13 mouse cellular contexts compared by ENCODE assay signal in the genomic region with DNA sequence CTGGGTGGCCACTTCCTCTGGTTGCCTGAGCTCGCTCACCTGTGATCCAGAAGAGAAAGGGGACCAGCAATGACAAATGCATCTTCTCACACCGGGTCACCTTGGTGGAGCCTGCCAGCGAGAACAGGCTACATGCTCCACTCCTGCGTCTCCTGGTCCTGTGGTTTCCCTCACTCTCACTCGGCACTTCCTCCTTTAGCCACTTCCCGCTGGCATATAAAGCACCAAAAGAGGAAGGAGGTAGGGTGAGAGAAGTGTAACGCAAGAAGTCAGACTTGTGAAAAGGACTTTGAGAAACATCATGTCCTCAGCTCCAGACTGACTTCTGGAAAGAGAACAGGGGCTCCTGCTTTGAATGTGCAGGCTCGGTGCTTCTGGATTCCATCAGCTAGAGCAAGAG. TPM values are rescaled to one million over a fixed set of nuclear protein-coding genes. Genes with fewer than 3 reads are reported as not detected.
A peak's percentile ranks its signal among the peaks of the same experiment; 100 is the strongest.
DNase-seq lines count a peak whose midpoint lies in the region; ATAC-seq and TF ChIP-seq lines count a peak whose summit lies in the region.
"Had no signal": no experiment of that assay in that cellular context is flagged by ENCODE, and none has a peak within 500 bp of the region (broad histone marks: within the 10 kb centered on the region; RNA-seq: fewer than 3 reads in every experiment).

A gene (minus strand): TSS at position 193 of the 400 bp plus-strand sequence.

- peaks cover 9% of the 10 kb centered on the region for H3K4me1 ChIP-seq in thymus, adult 2 months (replicated peaks; ENCODE audit: control insufficient read depth, insufficient read depth, low read length)
- H3K4me1 ChIP-seq in forebrain, embryonic 13.5 days, result no peaks in the 10 kb centered on the region
- no peaks in the 10 kb centered on the region for H3K4me1 ChIP-seq in hindbrain, embryonic 14.5 days (replicated peaks; ENCODE audit: control insufficient read depth, insufficient read depth, low read length)
- H3K4me1 ChIP-seq: heart, embryonic 13.5 days; neural tube, embryonic 13.5 days had no signal

- no peaks in the 10 kb centered on the region for H3K36me3 ChIP-seq in thymus, adult 2 months (ENCODE audit: control insufficient read depth, insufficient read depth, low read length)
- no peaks in the 10 kb centered on the region for H3K36me3 ChIP-seq in forebrain, embryonic 13.5 days (ENCODE audit: poor library complexity, severe bottlenecking)
- H3K36me3 ChIP-seq in hindbrain, embryonic 14.5 days (replicated peaks; ENCODE audit: control insufficient read depth, insufficient read depth), result no peaks in the 10 kb centered on the region
- H3K36me3 ChIP-seq: heart, embryonic 13.5 days; neural tube, embryonic 13.5 days had no signal

- H3K27me3 ChIP-seq in thymus, adult 2 months (ENCODE audit: control insufficient read depth, insufficient read depth, low read length), result no peaks in the 10 kb centered on the region
- H3K27me3 ChIP-seq in forebrain, embryonic 13.5 days, result no peaks in the 10 kb centered on the region
- H3K27me3 ChIP-seq in hindbrain, embryonic 14.5 days (ENCODE audit: control insufficient read depth, insufficient read depth, low read length), result no peaks in the 10 kb centered on the region
- H3K27me3 ChIP-seq: heart, embryonic 13.5 days; neural tube, embryonic 13.5 days had no signal

- peak; percentile 5 for DNase-seq in thymus, adult 2 months
- no peak for DNase-seq in thymus, postnatal 25 days
- peak; percentile 19 for DNase-seq in lung, postnatal 14 days
- peak; percentile 38 to 76 for DNase-seq in spleen, postnatal 4 days (ENCODE audit: low spot score in 2 of 2)
- DNase-seq in hindbrain, embryonic 14.5 days (ENCODE audit: low spot score), result no peak
- DNase-seq in Muller cell, postnatal 12 days (ENCODE audit: inconsistent ontology term), result no peak
- DNase-seq: kidney, adult 8-10 months; right cerebral cortex, postnatal 14 days had no signal

- H3K9me3 ChIP-seq in forebrain, embryonic 13.5 days (replicated peaks), result no peaks in the 10 kb centered on the region
- no peaks in the 10 kb centered on the region for H3K9me3 ChIP-seq in hindbrain, embryonic 14.5 days (ENCODE audit: control insufficient read depth, low read length)
- H3K9me3 ChIP-seq: heart, embryonic 13.5 days; neural tube, embryonic 13.5 days had no signal

- no peak within 1 kb of the TSS for H3K9ac ChIP-seq in forebrain, embryonic 13.5 days
- no peak within 1 kb of the TSS for H3K9ac ChIP-seq in hindbrain, embryonic 14.5 days
- H3K9ac ChIP-seq: heart, embryonic 13.5 days; neural tube, embryonic 13.5 days had no signal

- no peak for TF ChIP-seq POLR2A in thymus, adult 2 months (IDR thresholded peaks at IDR 0.05; ENCODE audit: control insufficient read depth, extremely low read depth, insufficient read depth, low read length, poor library complexity)

- no peak for ATAC-seq in erythroblast, adult 5-6 weeks (replicated peaks; ENCODE audit: low FRiP score, poor library complexity, severe bottlenecking)
- ATAC-seq in forebrain, embryonic 13.5 days, result no peak
- no peak for ATAC-seq in hindbrain, embryonic 14.5 days (ENCODE audit: low FRiP score)
- ATAC-seq: forebrain, embryonic 16.5 days had no signal

- no peak within 1 kb of the TSS for H3K4me2 ChIP-seq in forebrain, embryonic 13.5 days
- H3K4me2 ChIP-seq in hindbrain, embryonic 14.5 days (replicated peaks), result no peak within 1 kb of the TSS
- H3K4me2 ChIP-seq: heart, embryonic 13.5 days; neural tube, embryonic 13.5 days had no signal

- H3K4me3 ChIP-seq in thymus, adult 2 months (ENCODE audit: control insufficient read depth, insufficient read depth, low read length), result peak within 1 kb of the TSS; percentile 16; the same call in 1 of the 2 replicates
- no peak within 1 kb of the TSS for H3K4me3 ChIP-seq in forebrain, embryonic 13.5 days
- H3K4me3 ChIP-seq in hindbrain, embryonic 14.5 days (replicated peaks; ENCODE audit: low read length), result no peak within 1 kb of the TSS
- H3K4me3 ChIP-seq: heart, embryonic 13.5 days; neural tube, embryonic 13.5 days had no signal

- WGBS in thymus, adult 2 months, result 7% methylated on average over 8 of the region's 8 CpGs
- 83% methylated on average over 8 of the region's 8 CpGs for WGBS in forebrain, embryonic 13.5 days
- WGBS in hindbrain, embryonic 14.5 days, result 86% methylated on average over 8 of the region's 8 CpGs

- no peak within 1 kb of the TSS for H3K27ac ChIP-seq in thymus, adult 2 months (ENCODE audit: control insufficient read depth, insufficient read depth, low read length)
- no peak within 1 kb of the TSS for H3K27ac ChIP-seq in forebrain, embryonic 13.5 days
- no peak within 1 kb of the TSS for H3K27ac ChIP-seq in hindbrain, embryonic 14.5 days
- H3K27ac ChIP-seq: heart, embryonic 13.5 days; neural tube, embryonic 13.5 days had no signal

- no peak for TF ChIP-seq CTCF in thymus, adult 2 months (IDR thresholded peaks at IDR 0.05; ENCODE audit: borderline replicate concordance, control insufficient read depth, extremely low read depth, insufficient read depth, low read length, poor library complexity)

RNA-seq across cellular contexts. Expression of the gene that starts here (rescaled TPM):
- polyA plus RNA-seq in thymus, adult 2 months (2012; rRNA removed), result 8.4 and 10.4 TPM in 2 replicates
- total RNA-seq in erythroblast, adult 5-6 weeks (2015; ENCODE audit: low replicate concordance), result 6.3 and 17.3 TPM in 2 replicates
- 11.3 and 13.7 TPM in 2 replicates for total RNA-seq in erythroblast, adult 5-6 weeks (2017; ENCODE audit: low replicate concordance)
- 0.11 TPM in 1 of 2 replicates, not detected in the other for polyA plus RNA-seq in forebrain, embryonic 13.5 days (2015; fragmentation: Nextera tagmentation; extraction: Ambion mirVana)
- polyA plus RNA-seq in hindbrain, embryonic 14.5 days (2014; fragmentation: Nextera tagmentation; extraction: Ambion mirVana), result not detected in 2 replicates

Comparison
In these comparisons a context has a peak if more than half of its experiments do, and no peak if none do; other contexts are left out.
1. DNase-seq: peak in thymus, adult 2 months (single experiment), lung, postnatal 14 days (single experiment) and spleen, postnatal 4 days (2 of 2); none in thymus, postnatal 25 days (single experiment), hindbrain, embryonic 14.5 days (single experiment) and Muller cell, postnatal 12 days (single experiment).